Mouse (Mus musculus) left cerebral cortex, postnatal 36 days (tissue): ENCODE data around the gene Dph1. TPM values are rescaled to one million over a fixed set of nuclear protein-coding genes. Genes with fewer than 3 reads are reported as not detected.

Source experiments
- DNase-seq, 2 experiments: peaks; one replicate each; pipeline ENCODE4 v3.0.0; 2021 to 2022; ENCODE audit warnings: low spot score in 2 of 2, mixed read lengths in 1 of 2
- intact Hi-C: fragments of 180-260 bp; cut with DNase I; formaldehyde crosslinking; loops from one replicate; pipeline ENCODE4 v1.15.1; 2025
- total RNA-seq, 2 experiments: library from RNA; stranded (reverse); gene quantifications; 2 replicates each; pipeline ENCODE4 v1.2.3; 2021

The Dph1 gene
- total RNA-seq, result 10 to 100 TPM; 25.3 to 25.6 TPM

DNA sequence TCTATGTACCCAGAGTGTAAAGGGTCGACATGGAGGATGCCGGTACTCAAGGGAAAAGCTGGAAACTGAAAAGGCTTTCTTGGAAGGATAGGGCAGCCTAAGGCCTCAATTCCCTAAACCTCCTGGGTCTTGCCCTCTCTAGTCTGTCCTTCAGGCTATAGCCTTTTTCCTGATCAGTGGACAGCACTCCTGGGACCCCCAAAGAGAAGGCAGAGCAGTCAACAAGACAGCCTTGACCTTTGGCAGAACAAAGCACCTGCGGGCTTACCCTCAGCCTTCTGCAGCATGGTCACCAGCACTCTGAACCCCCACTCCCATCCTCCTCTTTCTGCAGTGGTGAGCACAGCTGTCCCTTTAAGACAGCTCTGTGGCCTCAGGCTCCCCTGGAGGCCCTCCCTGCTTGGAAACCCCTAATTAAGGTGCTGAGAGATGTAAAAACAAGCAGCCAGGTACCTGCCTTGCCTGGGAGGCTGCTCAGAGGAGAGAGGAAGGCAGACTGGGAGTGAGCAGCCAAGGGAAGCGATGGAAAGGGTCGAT lies at the start of gene Dph1:
Gene Dph1 (minus strand): TSS at position 337 of the 537 bp plus-strand sequence.
- intact Hi-C loops, result loop anchor here (5.0 kb wide), 2 partner anchors 41 to 271 kb away; partner anchors contain the start of gene Tlcd2
- no peak for DNase-seq

- intact Hi-C loops, result no loop called here
Observed at GRCm38 (mm10) chr11:75240158-75240934, 49.3 kb upstream of the Dph1 start.

GRCm38 (mm10) chr11:75234745-75235144 lies 43.7 kb upstream of the Dph1 start:
- DNase-seq, result peak in 1 of 2 experiments; percentile 26
- intact Hi-C loops, result loop anchor here (5.0 kb wide), 2 partner anchors 42 to 58 kb away; partner anchors contain the start of genes Dph1 and Rtn4rl1

More at GRCm38 (mm10) chr11:75240158-75240934, 49.3 kb upstream of the Dph1 start:
- no peak for DNase-seq

DNA sequence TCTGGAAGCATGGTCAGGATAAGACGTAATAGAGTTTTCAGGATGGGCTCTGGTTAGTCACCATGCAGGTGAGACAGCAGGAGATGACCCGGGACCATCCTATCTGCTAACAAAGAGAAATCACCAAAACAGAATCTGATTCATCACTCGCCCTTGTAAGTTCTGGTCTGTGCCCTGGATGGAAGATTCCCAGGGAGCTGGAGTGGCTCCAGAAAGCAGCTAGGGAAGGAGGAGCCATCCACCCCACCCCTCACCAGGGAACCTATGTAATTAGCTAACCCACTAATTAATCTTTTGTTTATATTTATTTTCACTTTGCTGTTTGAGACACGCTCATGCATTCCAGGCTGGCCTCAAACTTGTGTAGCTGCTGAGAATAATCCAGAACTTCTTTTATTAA lies 41.4 kb upstream of the Dph1 start:
- DNase-seq, result no peak
- intact Hi-C loops, result loop anchor here (5.0 kb wide), 2 partner anchors 40 to 60 kb away; partner anchors contain the start of genes Dph1 and Rtn4rl1

GRCm38 (mm10) chr11:75231756-75232155 lies 40.7 kb upstream of the Dph1 start:
- DNase-seq, result peak in 1 of 2 experiments; percentile 26
- intact Hi-C loops, result loop anchor here (5.0 kb wide), 2 partner anchors 39 to 61 kb away; partner anchors contain the start of genes Dph1 and Rtn4rl1

DNA sequence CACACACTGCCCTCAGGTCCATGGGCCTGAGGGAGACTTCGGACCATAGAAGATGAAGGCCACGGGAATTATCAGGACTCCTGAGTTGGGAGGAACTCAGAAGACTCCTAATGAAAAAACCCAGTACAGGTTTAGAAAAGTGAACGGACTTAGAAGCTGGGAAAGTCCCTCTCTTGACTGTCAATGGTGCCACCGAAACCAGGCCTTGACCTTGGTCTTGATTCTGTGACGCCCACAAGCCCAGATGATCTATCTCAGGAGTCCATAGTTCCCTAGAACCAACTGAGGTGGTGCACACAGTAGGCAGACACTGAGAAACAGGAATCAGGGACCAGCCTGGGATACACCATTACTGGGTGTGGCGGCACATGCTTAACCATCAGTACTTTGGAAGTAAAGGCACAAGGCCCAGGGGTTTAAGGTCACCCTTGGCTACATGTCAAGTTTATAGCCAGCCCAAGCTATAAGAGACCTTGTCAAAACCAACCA lies 39.3 kb upstream of the Dph1 start:
- no peak for DNase-seq
- intact Hi-C loops, result loop anchor here (5.0 kb wide), 2 partner anchors 38 to 62 kb away; partner anchors contain the start of genes Dph1 and Rtn4rl1

DNA sequence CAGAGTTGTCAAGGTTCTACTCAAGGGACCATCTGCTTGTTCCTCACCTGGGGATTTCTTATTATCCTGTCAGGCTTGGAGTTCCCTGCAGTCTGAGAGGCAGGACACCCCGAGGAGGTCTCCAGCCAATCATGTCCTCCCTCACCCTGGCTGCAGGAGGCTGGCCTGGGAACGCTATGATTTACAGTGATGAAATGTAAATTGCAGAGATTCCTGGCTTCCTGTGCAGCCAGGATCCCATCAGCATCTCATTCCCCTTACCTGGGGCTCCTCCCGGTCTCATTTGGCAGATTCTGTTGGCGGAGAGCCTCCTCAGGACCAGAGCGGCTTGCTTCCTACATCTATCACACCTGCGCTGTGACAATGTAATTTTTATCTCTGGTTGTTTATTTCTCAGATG lies 38.2 kb upstream of the Dph1 start:
- DNase-seq, result no peak
- intact Hi-C loops, result no loop called here

- intact Hi-C loops, result no loop called here
- DNase-seq, result no peak
Observed at GRCm38 (mm10) chr11:75227632-75228031, 36.6 kb upstream of the Dph1 start.

GRCm38 (mm10) chr11:75224835-75225234 lies 33.8 kb upstream of the Dph1 start:
- intact Hi-C loops, result no loop called here
- DNase-seq, result no peak

- DNase-seq, result no peak
- intact Hi-C loops, result no loop called here
Observed at GRCm38 (mm10) chr11:75224062-75224461, 33.0 kb upstream of the Dph1 start.

DNA sequence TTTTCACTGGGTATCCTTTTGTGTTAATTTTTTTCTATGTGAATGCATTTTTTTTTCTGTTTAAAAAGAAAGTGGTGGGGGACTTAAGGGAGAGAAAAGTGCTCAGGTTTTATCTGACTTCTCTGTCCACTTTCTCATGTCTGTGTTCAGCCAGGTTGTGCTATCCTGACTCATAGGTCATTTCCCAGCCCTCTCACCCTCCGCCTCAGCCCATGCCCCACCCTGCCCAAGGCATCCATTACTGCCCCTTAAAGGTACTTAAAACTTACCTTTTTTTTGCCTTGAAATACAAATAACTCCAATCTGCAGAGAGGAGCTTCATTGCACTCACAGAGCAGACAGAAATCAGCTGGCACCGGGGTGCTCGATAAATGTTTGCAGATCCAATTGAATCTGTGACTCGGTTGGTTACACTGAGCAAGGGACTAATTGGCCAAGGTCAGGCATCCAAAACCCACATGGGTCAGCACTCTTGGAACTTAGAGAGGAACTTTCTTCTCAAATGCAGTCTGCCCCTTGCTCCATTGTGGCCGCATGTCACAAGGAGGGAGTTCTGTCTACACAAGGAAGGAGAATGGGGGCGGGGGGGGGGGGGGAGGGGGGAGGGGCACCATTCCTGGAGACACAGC lies 29.6 kb upstream of the Dph1 start:
- no peak for DNase-seq
- intact Hi-C loops, result no loop called here

DNA sequence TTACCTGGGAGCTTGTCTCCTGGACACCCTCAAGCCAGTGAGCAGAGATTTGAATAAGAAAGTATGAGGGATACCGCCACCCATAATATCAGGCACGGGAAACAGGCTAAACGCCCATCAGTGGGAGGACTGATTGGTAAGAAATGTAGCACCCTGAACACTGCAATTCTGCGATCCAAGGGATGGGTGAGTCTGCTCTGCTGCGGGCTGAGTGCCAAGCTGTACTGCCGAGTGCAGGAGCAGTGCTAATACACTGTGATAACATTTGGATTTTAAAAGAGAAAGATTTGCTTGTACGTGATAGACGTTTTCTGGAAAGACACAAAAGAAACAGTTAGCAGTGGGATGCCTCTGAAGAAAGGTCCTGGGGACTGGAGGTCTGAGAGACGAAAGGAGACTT lies 29.1 kb upstream of the Dph1 start:
- intact Hi-C loops, result no loop called here
- DNase-seq, result peak in 1 of 2 experiments; percentile 48

DNA sequence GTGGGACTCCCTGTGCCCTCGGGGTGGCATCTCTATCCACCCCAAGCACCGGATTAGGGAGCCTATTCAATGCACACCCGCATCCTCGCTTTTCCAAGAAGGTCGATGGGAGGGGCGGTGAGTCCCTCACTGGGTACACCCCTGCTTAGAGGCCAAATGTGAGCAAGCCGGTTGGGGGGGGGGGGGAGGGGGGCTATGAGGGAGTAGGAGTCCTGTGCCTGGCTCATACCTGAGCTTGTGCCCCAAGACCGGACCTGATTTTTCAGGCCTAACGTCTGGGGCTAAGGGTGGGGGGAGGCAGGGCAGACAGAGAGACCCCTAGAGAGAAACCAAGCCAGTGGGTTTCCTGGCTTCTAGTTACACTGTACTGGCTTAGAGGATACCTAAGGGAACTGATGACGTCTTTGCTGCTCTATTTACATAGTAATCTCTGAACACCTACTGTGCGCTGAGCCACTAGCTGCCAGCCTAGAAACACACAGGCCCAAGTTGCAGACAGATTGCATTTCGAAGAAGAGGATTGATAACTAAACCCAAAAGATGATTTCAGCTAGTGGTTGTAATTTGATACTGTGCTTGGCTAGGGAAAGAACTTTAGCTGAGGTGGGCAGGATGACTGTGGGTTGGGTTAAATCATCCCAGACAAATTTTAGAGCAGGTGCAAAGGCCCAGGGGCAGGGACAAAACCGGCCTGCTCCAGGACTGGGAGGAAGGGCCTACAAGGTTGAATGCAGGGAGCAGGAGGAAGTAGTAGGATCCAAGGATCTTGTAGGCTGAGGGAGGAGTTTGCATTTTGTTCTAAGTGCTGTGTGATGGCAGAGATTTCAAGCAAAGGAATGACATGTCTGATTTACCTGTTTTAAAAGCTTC lies 23.3 kb upstream of the Dph1 start:
- intact Hi-C loops, result no loop called here

DNA sequence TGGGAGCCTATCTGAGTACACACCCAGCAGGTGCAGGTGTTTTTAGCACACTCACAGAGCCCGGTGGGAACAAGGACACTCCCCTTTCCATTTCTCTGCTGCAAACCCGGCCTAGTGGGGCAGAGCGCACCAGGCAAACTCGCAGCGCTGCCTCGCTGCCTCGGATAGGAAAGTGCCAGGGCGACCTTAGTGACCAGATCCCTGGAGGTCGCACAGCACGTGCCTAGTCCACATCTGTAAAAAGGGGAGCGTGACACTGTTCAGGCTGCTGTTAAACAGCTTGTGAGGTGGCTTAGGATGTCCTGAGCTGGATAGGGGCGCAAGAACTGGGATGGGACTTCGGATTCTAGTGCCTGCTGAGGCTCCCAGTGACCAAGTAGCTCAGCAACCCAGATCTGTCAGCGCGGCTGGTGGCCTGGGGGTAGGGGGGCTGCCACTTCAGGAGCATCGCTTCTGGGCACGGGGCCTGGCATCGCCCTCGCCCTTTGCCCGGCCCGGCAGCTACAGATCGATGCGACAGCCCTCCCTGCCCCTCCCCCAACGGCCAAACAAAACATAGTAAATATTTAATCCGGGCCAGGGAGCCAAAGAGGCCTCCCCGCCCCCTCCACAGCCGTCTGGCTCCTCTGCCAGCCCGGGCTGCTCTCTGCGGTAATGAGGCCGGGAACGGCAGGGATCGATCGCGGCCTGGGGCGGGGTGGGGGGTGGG lies 22.5 kb upstream of the Dph1 start:
- no peak for DNase-seq
- intact Hi-C loops, result no loop called here

More for the DNA sequence above, 23.3 kb upstream of the Dph1 start:
- no peak for DNase-seq

DNA sequence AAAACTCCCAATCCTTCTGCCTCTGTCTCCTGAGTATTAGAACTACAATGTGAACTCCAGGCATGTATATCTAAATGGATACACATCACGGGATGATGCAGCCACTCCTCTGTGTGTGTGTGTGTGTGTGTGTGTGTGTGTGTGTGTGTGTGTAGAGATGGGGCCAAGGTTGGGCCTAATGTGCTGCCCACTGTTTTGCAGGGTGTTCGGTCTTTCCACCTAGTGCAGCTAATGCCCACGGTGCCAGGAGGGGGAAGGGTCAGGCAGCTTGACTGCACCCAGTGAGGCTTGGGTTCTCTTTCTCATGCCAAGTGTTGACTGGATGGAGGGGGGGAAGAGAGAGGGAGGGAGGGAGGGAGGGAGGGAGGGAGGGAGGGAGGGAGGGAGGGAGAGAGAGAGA lies 21.8 kb upstream of the Dph1 start:
- DNase-seq, result no peak
- intact Hi-C loops, result no loop called here

DNA sequence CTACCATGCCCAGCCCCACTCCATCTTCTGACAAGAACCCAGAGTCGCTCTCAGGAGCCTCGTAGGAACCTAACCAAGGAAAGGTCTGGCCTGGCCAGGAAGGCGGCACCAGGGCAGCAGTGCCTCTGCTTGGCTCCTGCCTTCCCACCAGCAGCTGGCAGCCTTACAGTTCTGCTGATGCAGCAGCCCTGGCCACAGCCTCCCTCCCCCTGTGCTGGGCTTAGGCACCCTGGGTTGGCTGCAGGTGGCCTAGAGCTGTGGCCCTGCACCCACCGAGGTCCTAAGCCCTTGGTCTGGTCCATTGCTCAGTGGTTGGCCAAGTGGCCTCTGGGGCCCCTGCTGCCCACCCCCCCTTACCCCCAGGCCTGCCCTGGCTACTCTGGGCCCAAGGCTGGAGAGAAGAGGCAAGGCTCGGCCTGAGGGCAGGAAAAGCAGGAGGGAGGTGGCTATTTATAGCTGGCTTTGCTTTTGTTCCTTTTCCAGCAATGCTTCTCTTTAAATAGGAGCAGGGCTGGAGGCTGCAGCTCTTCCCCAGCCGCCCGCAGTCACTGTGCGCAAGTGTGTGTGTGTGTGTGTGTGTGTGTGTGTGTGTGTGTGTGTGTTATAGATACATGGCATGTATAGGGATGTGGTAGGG lies 21.1 kb upstream of the Dph1 start:
- DNase-seq, result peak in 1 of 2 experiments; percentile 42
- intact Hi-C loops, result no loop called here

GRCm38 (mm10) chr11:75210755-75211154 lies 19.7 kb upstream of the Dph1 start:
- DNase-seq, result no peak
- intact Hi-C loops, result no loop called here

- intact Hi-C loops, result no loop called here
- no peak for DNase-seq
Observed at GRCm38 (mm10) chr11:75210093-75210492, 19.1 kb upstream of the Dph1 start.
